Mouse (Mus musculus) CD4-positive, CD25-positive, alpha-beta regulatory T cell, adult 4 months (primary cell): Measurements from ENCODE around the gene Psmb8. TPM values are rescaled to one million over a fixed set of nuclear protein-coding genes. Genes with fewer than 3 reads are reported as not detected.

Experiments used
- ATAC-seq: one replicate; pipeline ENCODE4 v1.8.0; 2017
- polyA plus RNA-seq, 2 experiments: library from polyadenylated mRNA; unstranded; fragments of 100-300 nt; shearing (Covaris generic); gene quantifications; one replicate each; pipeline ENCODE4 v1.2.1; 2017

Gene Psmb8
- 100 to 1,000 TPM; 781 to 871 TPM for polyA plus RNA-seq

DNA sequence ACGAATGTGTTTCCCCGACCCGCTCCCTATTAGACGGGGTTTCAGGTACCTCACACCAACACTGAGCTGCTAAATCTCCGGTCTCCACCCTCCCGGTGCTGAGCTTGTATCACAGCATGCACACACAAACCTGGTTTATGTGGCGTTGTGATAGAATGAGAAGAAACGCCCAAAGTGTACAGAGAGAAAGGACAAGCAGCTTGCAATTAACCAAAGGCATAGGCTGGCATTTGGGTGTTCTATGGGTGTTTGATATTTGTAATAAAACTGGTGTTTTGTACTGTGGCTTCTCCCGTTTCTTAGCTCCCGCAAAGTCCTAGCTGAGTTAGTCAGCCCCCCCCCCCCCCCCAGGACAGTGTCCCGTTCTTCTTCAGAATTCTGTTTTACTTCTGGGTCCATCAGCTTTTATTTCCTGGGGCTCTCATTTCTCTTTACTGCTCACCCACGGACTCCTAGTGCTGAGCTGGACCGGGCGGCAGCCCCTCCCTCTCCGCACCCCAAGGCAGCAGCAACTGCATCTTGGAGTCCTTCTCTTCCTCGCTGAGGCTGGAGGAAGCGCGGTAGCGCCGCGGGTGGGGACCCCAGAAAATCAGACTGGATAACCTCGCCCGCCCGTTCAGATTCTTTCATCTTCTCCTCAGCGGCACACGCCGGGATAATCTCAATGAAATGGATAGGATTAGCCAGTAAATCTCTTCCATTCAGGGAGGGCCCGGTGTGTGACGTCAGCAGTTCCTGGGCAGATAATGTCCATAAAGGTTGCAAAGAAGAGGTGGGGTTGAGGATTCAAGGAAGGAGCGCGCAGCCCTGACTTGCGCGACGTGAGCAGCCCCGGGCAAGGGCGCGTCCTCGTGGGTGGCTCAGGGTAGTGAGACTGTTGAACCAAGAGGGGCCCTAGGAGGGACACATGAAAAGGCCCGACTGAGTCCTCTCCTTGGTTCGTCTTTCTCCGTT lies at the start of gene Psmb8:
Gene Psmb8, plus strand, starts transcription at position 781 of the 954 bp plus-strand sequence.
- ATAC-seq: peak; percentile 35

DNA sequence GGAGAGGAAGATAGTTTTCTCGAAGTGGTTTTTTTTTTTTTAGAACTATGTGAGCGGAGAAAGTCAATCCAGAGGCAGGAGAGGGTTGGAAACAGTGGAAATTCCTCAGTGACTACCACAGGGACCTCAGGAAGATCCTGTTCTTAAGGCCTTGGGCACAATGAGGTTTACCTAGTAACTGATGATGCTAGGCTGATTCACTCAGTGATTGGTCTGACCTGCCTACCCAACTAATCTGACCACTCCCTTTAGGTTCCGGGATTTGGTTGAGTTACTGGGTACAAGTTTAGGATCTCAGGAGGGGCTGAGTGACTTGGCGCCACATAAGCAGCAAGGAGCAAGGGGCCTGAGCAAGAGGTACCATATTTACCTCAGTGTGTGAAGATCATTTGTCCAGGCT lies 44.6 kb upstream of the Psmb8 start, which contains the start of gene H2-DMb1:
Gene H2-DMb1, plus strand, starts transcription at position 150 of the 400 bp plus-strand sequence.
- ATAC-seq: peak; percentile 68

DNA sequence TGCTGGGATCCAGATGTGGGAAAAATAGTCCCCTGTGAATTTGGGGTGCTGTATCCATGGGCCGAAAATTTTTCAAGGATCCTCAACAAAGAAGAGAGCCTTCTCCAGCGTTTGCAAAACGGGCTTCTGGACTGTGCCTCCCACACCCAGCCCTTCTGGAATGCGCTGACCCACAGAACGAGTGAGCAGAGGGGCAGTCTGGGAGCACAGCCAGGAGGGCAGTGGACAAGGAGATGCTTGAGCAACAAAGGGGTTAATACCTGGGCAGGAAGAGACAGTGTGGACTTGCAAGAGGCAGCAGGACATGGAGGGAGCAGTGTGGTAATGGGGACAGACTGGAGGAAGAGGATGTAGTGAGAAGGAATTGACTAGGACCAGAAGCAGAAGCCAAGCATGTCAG lies 42.0 kb upstream of the Psmb8 start:
- ATAC-seq: no peak

DNA sequence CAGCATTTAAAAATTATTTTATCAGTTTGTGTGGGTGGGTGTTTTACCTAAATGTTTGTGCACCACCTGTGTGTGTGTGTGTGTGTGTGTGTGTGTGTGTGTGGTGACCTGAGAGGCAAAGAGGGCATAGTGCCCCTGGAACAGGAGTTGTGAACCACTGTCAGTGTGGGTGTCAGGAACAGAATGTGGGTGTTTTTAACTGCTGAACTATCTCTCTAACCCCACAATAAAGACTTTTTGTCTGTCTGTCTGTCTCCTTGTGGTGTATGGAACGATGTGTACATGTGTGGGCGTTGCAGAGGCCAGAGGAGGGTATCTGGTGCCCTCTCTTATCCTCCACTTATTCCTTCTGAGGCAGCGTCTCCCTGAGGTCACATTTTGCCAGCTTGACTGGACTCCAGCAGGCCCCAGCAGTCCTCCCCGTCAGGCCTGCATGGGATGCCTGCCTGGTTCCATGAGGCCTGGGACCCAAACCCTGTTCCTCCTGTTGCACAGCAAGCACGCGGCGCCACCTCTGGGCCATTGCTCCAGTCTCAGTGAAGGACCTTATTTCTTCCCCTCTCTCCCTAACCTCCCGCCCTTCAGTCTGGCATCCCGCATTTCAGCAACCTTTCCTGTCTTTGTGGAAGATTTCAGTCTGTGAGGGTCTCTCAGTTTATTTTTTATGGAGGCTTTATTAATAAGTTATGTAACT lies 33.2 kb upstream of the Psmb8 start:
- peak; percentile 38 for ATAC-seq

DNA sequence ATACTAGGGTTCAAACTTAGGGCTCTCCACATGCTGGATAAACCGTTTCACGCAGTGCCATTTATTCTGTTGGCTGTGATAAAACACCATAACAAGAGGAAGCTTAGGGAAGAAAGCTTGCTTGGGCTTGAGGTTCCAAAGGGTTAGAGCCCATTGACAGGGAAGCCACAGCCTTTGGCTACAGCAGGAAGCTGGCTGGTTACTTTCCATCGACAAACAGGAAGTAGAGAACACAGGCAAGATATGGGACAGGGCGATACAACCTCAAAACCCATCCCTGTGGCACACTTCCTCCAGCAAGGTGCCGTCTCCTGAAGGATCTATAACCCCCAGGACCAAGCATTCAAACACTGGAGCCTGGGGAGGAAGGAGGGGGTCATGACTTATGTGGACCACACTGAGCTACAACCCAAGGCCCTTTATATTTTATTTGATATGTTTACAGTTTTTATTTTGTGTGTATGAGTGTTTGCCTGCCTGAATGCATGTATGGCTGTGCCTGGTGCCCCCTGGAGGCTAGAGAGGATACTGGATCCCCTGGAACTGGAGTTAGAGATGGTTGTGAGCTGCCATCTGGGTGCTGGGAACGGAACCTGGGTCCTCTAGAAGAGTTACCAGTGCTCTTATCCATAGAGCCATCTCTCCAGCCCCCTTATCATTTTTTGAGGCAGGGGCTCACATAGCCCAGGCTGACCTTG lies 32.3 kb upstream of the Psmb8 start:
- peak; percentile 56 for ATAC-seq

DNA sequence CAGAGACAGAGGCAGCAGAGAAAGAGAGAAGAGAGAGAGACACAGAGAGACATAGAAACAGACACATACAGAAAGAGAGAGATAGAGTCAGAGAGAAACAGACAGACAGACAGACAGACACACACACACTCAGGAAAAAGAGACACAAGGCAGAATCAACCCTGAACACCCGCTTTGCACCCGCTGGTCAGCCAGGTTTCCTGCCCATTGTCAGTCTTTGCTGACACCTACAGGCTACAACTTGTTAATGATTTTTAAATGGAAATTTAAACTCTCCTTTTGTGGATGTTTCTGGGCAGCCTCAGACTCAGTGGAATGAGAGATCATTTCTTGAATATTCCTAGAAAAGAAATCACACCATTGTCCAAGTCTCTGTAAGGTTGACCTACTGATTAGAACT lies 28.2 kb upstream of the Psmb8 start:
- ATAC-seq: peak; percentile 19

DNA sequence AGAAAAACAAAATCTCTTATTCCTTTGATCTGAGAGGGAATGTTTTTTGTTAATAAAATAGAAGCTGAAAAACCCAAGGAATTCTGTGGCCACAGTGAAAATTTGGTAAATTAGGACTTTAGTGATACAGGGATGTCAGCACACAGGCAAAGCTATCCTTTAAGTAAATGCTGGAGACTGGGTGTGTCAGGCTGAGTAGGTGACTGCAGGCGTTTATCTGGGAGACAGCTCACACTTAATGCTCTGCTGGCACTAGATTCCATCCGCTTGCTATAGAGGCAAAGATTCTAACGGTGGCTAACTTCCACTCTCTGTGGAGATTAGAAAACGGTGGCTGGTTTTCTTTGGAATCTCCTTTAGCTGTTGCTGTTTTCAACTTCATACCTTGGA lies 27.0 kb upstream of the Psmb8 start:
- ATAC-seq: peak; percentile 9

DNA sequence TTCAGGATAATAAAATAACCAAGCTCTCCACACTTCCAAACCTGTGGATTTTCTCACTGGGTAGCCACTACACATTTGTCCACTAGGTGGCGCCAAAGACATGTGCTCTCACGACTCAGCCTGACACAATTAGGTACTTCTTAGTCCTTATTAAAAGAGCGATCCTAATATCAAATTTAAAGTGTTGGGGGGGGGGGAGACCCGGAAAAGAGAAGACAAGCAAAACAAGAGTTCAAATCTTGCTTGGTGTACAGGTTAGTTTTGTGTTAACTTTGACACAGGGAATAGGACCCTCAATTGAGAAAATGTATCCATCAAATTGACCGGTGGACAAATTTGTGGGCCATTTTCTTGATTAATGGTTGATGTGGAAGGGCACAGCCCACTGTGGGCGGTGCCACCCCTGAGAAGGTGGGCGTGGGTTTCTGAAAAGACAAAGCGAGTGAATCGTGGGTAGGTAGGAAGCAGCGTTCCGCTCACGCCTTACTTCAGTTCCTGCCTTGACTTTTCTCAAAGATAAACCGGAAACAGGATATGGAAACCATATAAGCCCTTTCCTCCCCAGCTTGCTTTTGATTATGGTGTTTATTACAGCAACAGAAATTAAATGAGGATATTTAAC lies 26.5 kb upstream of the Psmb8 start:
- ATAC-seq: peak; percentile 91

DNA sequence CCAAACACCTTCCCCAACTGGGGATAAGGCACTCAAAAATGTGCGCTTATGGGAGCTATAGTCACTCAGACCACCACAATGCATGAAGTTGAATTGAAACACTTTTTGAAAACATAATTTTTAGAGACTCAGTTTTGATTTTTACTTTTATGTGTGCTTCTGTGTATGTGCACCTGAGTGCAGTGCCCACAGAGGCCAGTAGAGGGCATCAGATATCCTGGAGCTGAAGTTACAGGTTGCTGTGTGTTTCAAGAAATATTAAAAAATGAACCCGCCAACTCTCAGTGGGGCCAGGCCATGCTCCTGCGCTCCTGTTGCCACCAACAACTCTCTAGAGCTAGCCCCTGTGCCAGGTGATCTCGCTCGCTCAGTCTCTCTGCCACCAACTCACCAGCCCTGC lies 25.0 kb upstream of the Psmb8 start:
- ATAC-seq: no peak

DNA sequence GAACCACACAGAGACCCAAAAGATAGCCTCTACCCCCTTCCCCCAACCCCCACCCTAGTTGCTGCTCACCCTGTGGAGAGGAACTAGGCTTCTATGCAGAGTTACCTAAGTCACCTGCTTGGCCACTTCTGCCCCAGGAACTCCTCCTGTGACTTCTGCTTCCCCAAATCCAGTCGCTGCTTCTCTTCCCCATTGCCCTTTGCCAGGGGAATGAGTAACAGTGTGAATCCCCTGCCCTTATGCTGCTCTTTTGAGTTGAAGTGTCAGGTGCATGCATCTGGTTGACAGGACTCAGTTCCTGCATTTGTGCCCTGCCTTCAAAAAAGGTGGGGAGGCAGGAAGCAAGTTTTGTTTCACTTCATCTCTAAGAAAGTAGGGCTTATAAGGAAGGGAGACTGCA lies 23.4 kb upstream of the Psmb8 start:
- ATAC-seq: no peak

DNA sequence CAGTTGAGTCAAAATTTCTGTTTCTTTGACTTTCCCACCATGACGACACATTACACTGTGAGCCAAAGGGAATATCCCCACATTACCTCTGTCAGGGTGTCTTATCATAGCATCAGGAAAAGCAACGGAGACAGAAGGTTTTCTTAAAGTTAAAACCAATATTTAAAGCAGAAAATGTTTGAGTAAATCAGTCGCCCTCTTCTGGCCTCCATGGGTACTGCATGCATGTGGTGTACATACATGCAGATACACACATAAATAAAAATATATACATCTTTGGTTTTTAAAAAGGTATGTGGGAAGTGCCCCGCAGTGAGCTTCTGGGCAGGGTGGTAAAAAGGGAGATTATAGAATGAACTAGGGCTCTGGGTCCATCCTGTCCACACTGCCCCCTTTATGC lies 20.3 kb upstream of the Psmb8 start:
- no peak for ATAC-seq

DNA sequence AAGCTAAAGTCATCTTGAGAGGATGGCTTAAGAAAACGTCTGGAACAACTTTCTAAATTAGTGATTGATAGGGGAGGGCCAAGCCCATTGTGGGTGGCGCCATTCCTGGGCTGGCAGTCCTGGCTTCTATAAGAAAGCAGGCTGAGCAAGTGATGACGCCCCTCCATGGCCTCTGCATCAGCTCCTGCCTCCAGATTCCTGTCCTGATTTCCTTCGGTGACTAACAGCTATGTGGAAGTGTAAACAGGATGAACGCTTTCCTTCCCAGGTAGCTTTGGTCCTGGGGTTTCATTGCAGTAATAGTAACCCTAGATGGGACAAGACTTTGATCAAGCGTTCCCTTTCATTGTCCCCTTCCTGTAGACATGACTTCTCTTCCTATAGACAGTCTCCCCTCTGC lies 18.5 kb upstream of the Psmb8 start:
- ATAC-seq: no peak

DNA sequence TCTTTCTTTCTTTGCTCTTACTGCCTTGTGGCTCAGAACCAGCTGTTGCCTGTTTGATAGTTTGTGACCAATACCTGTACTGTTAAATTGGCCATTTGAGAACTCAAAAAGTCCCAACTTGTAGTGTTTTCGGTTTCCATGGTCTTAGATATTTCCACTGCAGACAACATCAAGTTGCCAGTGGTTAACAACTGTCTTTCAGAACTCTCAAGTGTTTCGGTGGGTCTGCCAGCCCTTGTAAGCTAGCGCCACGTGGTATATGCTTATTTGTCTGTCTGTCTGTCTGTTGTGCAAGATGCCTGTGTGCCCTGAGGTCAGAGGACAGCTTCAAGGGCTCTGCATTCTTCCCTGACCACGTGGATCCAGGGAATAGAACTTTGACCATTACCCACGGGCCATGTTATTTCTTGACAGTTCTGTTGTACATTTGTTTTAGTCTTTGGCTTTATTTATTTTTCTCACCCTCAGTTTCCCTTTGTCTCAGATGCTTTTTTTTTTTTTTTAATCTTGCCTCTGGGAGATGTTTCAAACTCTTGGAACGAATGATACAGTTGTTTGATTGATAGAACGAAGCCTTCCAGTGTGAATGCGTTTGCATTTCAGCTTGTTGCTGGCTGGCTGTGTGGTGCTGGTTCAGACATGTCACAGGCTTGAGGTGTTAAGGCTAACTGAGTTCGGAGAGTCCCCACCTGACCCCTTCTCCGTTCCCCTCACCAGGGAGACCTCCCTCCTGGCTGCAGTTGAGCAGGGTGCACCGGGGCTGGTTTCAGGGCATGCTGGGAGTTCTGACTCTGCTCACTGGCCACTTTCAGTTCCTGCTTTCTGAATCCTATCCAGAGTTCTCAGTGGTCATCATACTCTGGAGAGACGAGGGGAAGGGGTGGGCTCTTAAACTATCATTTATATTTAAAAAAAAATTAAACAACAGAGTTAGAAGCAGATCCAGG lies 17.3 kb upstream of the Psmb8 start:
- ATAC-seq: peak; percentile 26

DNA sequence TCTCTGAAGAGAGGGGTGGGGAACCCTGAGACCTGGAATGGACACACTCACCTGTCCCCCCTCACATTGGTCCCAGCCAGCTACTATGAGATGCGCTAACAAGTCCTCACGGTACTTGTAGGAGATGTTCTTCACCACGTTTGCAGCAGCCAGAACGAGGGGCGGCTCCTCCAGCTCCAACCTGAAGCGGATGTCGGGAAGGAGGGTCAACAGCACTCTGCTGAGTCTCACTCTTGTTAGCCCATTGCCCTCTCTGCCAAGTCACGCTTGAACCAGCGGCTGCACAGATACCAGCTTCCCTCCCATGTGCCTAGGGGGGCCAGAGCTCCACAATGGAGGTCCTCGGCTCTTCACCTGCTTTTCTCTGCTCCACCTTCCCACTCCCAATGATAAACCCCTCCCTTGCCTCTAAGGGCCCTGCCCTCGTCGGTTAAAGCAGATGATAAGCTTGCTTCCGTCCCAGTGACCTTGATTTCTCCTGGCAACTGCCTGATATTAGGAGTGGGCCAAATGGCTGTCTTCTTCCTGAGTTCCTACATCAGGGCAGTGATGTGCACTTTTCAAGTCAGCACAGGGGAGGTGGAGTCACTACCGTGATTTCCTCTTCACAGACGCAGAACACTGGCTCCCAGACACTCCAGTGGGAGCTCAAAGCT lies 13.8 kb upstream of the Psmb8 start:
- no peak for ATAC-seq

DNA sequence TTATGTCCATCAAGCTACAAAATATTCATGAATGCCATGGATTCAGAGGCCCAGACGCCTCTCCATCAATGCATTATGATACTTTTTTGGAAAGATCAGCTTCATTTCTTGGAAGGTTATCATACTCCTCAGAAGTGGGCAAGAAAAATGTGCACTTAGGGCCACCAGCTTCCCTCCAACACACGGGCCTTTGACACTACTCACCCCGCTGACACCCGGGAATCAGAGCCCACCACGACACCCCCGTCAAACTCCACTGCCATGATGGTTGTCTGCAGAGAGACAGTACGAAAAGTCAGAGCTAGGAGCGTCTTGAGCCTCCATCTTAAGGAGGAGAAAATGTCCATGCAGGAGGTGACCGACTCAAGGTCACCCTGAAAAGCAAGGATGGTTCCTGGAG lies 12.0 kb upstream of the Psmb8 start:
- ATAC-seq: no peak

DNA sequence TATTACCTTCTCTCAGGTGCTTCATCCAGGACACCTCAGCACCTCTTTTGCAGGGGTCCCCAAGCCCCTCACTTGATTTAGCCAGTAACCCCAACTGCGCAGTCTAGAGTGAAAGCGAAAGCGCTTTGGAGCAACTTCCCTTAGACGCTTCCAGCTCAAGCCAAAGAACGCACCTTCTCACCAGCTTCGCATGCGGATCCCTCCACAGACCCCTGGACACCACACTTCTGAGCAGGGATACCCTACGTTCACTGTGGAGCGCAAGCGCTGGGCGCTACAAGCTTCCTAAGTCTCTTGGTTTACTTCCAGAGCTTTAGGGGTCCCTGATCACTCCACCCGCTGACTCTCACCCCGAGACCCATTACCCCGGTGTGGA lies 10.6 kb upstream of the Psmb8 start:
- peak; percentile 48 for ATAC-seq

DNA sequence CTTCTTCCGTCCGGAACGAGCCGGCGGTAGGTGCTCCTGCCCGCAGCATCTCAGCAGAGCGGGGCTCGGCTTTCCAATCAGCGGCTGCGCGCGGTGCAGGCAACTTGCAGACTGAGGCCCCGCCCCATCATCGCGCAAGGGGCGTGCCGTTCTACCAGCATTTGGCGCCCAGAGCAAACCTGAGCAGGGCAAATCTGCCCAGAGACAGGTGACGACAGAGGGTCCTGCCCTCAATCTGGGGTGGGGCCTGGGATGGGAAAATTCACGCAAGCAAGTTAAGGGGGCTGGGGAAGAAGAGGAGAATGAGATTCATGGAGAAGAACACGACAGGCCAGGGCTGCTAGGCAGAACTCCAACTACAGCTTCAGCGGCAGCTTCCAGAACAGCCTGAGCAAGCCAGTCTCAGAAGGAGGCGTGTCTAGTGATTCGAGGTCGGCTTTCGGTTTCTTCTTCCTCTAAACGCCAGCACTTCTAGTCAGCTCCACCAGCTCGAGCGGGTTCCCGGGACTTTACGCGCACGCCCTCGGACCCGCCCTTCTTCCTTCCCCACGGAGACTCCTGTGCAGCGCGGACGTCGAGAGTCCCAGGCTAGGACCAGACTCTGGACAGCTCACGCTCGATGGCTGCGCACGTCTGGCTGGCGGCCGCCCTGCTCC lies 10.1 kb upstream of the Psmb8 start, which contains the start of the genes Tap1 and Psmb9:
Gene Tap1, plus strand, starts transcription at position 293 of the 656 bp plus-strand sequence.
Gene Psmb9, minus strand, starts transcription at position 504 of the 656 bp plus-strand sequence.
- peak; percentile 90 for ATAC-seq

DNA sequence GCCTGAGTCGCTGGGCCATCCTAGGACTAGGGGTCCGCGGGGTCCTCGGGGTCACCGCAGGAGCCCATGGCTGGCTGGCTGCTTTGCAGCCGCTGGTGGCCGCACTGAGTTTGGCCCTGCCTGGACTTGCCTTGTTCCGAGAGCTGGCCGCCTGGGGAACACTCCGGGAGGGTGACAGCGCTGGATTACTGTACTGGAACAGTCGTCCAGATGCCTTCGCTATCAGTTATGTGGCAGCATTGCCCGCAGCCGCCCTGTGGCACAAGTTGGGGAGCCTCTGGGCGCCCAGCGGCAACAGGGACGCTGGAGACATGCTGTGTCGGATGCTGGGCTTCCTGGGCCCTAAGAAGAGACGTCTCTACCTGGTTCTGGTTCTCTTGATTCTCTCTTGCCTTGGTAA lies 9.5 kb upstream of the Psmb8 start:
- ATAC-seq: no peak

DNA sequence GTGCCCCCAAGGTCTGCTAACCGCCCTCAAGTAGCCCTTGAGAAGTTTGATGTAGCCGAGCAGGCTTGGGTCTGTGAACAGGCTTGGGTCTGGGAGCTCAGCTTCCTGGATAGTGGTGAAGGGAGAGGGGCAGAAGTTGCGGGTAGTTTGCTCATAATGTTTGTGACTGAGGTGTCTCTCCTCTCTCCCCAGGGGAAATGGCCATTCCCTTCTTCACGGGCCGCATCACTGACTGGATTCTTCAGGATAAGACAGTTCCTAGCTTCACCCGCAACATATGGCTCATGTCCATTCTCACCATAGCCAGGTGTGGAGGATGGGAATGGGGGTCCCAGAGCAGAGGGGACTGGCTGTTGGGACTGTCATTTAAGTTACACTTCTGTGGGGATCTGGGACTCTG lies 8.5 kb upstream of the Psmb8 start:
- ATAC-seq: no peak

DNA sequence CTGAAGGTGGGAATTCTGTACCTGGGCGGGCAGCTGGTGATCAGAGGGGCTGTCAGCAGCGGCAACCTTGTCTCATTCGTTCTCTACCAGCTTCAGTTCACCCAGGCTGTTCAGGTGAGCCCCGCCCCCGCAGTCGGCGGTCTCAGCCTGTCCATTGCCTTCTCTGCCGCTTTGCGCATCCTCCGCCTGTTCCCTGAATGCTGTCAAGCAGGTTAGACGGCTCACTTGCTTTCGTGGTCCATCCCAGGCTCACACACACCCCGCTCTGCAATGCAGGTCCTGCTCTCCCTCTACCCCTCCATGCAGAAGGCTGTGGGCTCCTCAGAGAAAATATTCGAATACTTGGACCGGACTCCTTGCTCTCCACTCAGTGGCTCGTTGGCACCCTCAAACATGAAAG lies 4.7 kb upstream of the Psmb8 start:
- no peak for ATAC-seq
